Mouse (Mus musculus): Measurements from ENCODE around the gene Hba-a2.
"Not testable (repeated sequence)": the region's sequence is repeated elsewhere in the genome, so short reads cannot be mapped to it uniquely, and the experiment has no call there.

Gene Hba-a2

GRCm38 (mm10) chr11:32284582-32284981 is 11.7 kb upstream of the Hba-a2 start:
- not testable (repeated sequence) for DNase-seq

GRCm38 (mm10) chr11:32285031-32285775 is 11.1 kb upstream of the Hba-a2 start:
- DNase-seq, result no peak

GRCm38 (mm10) chr11:32285887-32286286 is 10.4 kb upstream of the Hba-a2 start:
- DNase-seq, result not testable (repeated sequence)

- DNase-seq, result peak; percentile 86
Observed at GRCm38 (mm10) chr11:32286695-32287492, 9.4 kb upstream of the Hba-a2 start, which contains the start of gene Hbq1b. Hbq1b (plus strand) TSS chr11:32286965.

GRCm38 (mm10) chr11:32287493-32287825 is 8.8 kb upstream of the Hba-a2 start:
- no peak for DNase-seq

GRCm38 (mm10) chr11:32292819-32293218 is 3.5 kb upstream of the Hba-a2 start:
- not testable (repeated sequence) for DNase-seq

- not testable (repeated sequence) for DNase-seq
Observed at GRCm38 (mm10) chr11:32293479-32293878, 2.8 kb upstream of the Hba-a2 start.

GRCm38 (mm10) chr11:32297417-32297816 is 1.1 kb downstream of the Hba-a2 start:
- not testable (repeated sequence) for DNase-seq

- DNase-seq, result no peak
Observed at GRCm38 (mm10) chr11:32297866-32298531, 1.7 kb downstream of the Hba-a2 start.

- DNase-seq, result no peak
Observed at GRCm38 (mm10) chr11:32298532-32298918, 2.2 kb downstream of the Hba-a2 start.

- peak; percentile 70 for DNase-seq
Observed at GRCm38 (mm10) chr11:32299865-32300264, 3.6 kb downstream of the Hba-a2 start, which contains the start of gene Hbq1a. Hbq1a (plus strand) TSS chr11:32300069.

- no peak for DNase-seq
Observed at GRCm38 (mm10) chr11:32300279-32301267, 4.3 kb downstream of the Hba-a2 start.

GRCm38 (mm10) chr11:32301506-32301905 is 5.2 kb downstream of the Hba-a2 start:
- DNase-seq, result no peak

- no peak for DNase-seq
Observed at GRCm38 (mm10) chr11:32302824-32303419, 6.6 kb downstream of the Hba-a2 start.

- no peak for DNase-seq
Observed at GRCm38 (mm10) chr11:32303455-32303854, 7.2 kb downstream of the Hba-a2 start.

GRCm38 (mm10) chr11:32307006-32307405 is 10.7 kb downstream of the Hba-a2 start:
- DNase-seq, result no peak

GRCm38 (mm10) chr11:32309446-32309845 is 13.2 kb downstream of the Hba-a2 start:
- no peak for DNase-seq

- DNase-seq, result no peak
Observed at GRCm38 (mm10) chr11:32309928-32310327, 13.6 kb downstream of the Hba-a2 start.

- DNase-seq, result no peak
Observed at GRCm38 (mm10) chr11:32316009-32316408, 19.7 kb downstream of the Hba-a2 start.

GRCm38 (mm10) chr11:32320507-32321195 is 24.4 kb downstream of the Hba-a2 start:
- DNase-seq, result no peak

GRCm38 (mm10) chr11:32321196-32321565 is 24.9 kb downstream of the Hba-a2 start:
- peak; percentile 41 for DNase-seq

All from cerebellum, adult 9-10 months (tissue).